Mouse (Mus musculus): Measurements from ENCODE around the gene 1810037I17Rik.

1810037I17Rik gene

DNA sequence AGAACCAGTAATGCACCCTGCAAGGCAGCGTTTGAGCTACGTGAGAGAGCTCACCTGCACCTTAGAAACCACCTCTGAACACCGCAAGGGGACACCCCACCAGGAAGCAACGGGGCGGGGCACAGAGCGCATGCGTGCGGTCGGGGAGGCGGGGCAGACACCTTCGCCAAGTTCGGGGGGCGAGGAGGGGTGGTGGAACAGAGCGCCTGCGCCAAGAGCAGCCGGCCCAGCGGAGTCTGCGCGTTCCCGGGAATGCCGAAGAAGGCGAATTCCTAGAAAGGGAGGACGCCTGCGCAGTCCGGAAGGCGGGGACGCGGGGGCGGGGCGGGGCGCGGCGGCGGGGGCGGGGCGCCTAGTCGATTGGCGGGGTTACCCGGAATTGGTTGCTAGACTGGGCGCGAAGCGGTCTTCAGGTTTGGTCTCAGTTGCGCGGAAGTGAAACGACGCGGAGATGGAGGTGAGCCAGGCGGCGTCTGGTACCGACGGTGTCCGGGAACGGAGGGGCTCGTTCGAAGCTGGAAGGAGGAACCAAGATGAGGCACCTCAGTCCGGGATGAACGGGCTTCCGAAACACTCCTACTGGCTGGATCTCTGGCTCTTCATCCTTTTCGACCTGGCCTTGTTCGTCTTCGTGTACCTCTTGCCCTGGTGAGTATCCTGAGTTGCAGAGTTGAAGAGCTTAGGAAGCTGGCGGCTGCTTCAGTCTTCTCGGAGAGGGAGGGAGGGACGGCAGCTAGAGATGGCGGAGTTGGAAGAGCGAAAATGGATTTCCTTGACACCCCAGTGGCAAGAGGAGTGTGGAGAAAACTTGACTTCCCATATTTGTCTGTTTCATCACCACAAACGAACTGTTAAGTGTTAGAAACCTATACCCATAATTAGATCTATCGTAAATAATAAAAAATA is at the start of gene 1810037I17Rik:
TSS of gene 1810037I17Rik (plus strand) at position 195 of the 906 bp plus-strand sequence.
- DNase-seq (ENCODE audit: low read depth, low spot score) = peak; percentile 96

DNA sequence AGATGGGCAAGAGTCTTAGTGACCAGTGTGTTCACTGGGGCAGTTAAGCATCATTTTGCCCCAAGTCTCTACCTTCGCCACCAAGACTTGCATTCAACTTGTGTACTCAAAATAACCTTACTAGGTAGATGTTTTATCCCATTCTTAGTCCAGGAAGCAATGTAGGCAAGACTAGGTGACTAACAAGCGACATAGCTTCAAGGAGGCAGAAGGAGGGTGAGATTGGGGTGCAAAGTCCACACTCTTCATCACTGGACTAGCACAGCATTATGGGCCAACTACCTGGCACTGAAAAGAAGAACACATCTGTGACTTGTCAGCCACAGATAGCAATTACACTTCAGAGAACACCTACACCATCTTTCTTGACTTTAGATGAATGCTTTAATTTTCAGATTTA is 47.1 kb upstream of the 1810037I17Rik start:
- DNase-seq (ENCODE audit: low read depth, low spot score) = no peak

DNA sequence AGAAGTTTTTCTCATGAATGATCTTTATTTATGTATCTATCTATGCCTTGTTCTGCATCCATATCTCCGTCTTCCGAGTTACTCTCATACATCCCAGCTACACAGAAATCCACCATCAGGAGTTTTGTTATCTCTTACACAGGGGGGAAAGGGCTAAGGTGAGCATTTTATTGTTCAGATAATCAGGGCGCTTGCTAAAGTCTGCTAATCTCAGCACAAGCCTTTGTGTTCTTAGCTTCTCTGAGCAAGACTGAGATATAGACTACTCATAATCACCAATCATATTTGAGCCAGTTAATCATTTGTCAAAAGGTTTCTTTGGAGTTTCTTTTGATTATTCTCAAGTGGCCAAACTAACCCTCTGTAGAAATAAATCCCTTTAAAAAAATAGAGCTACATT is 46.5 kb upstream of the 1810037I17Rik start:
- DNase-seq (ENCODE audit: low read depth, low spot score) = no peak

DNA sequence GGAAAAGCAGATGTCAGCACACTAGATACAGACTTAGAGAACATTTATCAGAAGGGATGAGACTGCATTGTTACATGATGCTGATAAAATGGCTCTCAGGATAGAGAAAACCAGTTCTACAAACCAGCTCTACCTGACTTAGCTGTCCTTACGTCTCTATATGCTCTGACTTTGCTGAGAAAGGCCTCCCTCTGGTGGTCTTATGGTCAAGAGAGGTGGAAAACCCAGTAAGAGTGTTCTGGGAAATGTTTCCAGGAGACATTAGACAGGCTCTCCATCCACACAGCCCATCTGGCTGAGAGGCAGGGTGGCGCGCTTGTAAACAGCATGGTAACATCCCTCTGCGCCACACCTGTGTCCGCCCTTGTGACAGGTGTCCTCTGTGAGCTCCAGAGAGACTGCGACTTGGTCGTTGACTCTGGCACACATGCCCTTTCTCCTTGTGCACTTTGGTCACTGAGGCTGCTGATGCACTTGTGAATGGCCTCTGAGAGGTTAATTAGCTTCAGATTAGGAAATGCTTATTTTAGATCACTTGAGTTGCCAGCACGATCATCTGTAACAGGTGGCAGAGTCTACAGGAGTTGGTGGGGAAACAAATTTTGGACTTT is 45.2 kb upstream of the 1810037I17Rik start:
- peak; percentile 41 for DNase-seq (ENCODE audit: low read depth, low spot score)

DNA sequence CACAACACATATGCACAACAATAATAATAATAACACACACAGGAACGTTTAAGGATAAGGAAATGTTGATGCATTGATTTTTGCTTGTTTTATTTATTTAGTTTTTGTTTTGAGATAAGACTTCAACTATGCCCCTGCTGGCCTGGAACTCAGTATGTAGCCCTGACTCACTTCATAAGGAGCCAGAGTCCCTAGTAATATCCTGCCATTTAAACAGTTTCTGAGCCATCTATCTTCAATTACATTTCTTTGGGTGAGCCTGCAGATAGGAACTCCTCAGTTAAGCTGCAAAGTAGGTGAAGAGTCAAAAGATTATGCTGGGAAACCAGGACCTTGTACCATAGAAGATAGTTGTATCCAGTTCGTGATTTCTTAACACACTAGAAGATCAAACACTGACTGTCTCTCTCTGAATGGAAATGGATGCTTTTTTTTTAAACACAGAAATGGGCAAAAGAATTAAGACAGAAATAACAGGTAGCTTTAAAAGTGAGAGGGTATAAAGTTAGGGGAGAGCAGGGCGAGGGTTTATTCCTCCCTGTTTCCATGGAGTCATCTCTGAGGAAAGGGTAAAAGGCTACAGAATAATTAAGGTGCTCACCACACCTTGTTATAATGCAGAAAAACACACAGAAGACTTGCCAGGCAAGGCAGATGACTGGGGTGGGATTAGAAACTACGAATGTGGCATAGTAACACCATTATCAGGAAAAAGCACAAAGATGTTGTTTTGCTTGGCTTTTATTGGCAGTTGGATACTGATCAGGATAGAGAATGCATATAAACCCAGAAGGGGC is 36.3 kb upstream of the 1810037I17Rik start:
- DNase-seq (ENCODE audit: low read depth, low spot score) = no peak

DNA sequence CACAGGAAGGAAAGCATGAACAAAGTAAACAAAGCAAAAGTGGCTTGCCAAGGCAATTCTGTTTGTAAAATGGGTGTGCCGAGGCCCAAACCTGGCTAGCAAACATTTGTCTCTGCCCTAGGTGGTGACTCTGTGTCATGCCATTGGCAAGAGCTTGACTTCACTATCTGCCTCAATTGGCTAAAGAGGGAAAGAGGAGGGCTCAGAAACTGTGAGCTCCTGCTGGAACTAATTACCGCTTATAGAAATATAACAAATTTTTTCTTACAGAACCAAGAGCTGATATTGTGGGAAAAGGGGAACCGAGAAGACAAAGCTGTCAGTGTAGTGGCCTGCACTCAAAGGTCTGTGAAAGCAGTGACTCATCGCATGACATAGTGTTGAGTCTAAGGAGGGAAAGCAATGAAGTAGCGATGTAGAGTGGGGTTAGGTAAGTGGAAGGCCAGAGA is 35.6 kb upstream of the 1810037I17Rik start:
- no peak for DNase-seq (ENCODE audit: low read depth, low spot score)

DNA sequence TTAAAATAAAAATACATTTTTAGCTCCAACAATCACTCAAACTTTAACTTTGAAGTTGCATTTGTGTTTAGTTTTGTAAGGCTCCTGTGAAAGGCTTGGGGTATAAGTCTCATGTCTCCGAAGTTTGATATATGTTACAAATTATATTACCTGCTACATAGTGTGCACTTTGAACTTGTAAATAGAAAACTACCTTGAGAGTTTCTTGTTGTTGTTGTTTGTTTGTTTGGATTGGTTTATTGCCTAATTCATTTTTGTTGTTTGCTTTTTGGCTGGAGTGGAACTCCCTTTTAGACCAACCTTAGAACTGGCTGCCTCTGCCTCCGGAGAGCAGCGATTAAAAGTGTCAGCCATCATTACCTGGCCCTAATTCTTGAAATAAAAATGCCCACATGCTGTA is 29.2 kb upstream of the 1810037I17Rik start, which contains the start of gene Fabp2:
TSS of gene Fabp2 (plus strand) at position 301 of the 400 bp plus-strand sequence.
- no peak for DNase-seq (ENCODE audit: low read depth, low spot score)

DNA sequence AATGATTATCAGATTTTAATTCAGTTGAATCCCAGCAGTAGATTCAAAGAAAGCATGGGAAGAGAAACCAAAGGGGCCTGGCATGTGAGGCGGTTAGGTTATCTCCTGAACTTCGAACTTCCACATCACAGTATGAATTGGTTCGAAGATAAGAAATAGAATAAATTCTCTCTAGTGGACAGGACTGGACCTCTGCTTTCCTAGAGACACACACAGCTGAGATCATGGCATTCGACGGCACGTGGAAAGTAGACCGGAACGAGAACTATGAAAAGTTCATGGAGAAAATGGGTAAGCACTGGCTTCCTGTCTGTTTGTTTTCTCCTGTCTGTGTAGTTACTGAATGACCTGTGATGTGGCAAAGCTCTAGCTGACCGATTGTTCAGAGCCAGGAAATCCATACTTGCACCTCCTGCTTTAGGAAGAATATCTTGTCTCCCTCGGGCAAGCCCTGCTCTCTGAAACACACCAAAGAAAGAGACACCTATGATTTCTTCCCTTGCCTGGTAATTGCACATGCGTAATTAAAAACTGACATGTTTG is 28.7 kb upstream of the 1810037I17Rik start:
- DNase-seq (ENCODE audit: low read depth, low spot score) = no peak

DNA sequence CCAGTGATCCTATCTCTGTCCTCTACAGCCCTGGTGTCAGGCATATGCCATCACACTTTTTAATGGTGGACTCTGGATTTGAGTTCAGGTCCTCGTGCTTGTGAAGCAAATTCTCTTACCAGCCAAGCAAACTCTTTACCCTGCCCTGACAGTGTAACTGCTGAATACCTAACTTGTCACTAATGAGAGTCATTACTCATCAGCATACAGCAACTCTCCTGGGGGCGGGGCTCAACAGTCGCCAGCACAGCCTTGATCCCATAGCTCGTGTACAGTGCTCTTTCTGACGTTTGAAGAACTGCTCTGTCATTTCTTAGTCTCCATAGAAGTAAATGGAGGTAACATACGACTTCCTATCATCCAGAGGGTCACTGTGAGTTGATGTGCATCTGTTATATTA is 25.7 kb upstream of the 1810037I17Rik start:
- no peak for DNase-seq (ENCODE audit: low read depth, low spot score)

DNA sequence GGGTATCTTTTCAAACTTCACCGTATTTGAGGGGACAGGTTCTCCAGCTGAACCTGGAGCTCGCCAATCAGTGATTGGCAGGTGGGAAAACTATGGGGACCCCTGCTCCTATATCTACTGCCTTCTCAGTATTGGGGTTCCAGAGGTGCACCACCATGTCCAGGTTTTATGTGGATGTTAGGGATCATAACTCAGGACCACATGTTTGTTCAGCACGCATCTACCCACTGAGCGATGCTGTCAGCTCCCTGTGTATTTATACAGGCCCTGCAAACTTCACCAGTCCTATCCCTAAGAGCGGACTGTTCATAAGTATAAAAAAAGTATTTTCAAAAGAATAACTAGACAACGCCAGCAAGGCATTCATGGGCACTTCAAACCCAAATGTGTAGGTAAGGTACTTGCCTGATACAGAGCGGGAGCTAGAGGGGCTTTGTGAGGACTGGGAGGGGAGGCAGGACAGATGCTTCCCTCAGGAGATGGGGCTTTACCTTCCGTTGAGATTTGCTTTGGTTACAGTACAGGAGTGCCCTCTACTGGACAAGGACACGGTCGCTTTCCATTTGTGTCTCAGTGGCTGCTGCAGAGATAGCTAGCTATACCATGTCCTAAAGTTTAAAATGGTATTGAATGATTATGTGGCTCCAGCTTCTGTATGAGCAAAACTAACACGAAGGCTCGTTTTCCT is 20.1 kb upstream of the 1810037I17Rik start:
- peak; percentile 64 for DNase-seq (ENCODE audit: low read depth, low spot score)

DNA sequence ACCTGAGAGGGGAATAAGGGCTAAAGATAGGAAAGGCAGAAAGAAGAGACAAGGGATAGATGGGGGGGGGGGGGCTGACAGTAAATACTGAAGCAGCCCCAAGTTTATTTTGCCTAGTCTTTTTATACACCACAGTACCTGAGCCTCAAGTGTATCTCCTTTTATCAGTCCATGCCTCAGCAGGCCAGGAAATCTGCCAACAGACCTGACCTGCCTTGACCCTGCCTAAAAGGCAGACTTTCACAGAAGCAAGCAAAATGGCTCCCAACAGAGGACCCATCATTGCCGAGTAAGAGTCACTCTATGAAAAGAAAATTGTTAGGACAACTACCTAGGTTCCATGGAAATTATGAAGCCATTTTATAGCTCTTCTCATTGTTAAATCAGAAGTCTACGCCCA is 16.2 kb upstream of the 1810037I17Rik start:
- no peak for DNase-seq (ENCODE audit: low read depth, low spot score)

DNA sequence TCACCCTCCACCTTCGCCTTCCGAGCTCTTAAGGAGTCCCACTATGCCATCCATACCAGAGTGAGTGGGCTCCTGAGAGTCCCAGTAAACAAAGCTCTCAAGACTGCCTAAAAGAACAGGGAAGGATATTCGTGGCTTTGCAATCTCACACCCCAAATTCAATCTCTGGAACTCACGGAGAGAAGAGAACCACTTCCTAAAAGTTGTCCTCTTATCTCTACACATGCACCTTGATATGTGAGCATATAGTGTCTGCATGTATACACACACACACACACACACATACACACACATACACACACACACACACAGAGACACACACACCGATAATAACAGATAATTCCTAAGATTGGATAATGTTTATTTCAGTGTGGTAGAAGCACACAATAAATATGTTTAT is 8.5 kb upstream of the 1810037I17Rik start:
- no peak for DNase-seq (ENCODE audit: low read depth, low spot score)

DNA sequence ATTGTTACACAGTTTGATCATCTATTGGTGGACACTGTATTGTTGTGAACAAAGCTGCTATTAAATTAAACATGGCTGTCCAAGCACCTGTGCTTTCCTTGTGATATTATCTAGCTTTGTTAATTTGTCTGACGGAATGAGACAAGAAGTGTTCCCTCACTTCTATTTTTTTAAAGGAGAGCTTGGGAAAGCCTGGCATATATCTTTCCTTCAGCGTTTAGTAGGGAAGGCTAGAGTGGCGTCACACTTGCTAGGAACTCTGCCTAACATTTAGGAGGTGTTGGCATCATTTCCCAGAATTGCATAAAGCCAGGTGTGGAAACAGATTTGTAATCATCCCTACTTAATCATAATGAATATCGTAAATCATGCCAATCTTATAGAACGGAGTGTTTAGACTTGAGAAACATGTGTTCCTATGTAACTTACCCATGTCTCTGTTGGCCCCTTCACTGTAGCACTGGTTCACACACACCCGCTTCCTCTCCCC is 7.8 kb upstream of the 1810037I17Rik start:
- no peak for DNase-seq (ENCODE audit: low read depth, low spot score)

DNA sequence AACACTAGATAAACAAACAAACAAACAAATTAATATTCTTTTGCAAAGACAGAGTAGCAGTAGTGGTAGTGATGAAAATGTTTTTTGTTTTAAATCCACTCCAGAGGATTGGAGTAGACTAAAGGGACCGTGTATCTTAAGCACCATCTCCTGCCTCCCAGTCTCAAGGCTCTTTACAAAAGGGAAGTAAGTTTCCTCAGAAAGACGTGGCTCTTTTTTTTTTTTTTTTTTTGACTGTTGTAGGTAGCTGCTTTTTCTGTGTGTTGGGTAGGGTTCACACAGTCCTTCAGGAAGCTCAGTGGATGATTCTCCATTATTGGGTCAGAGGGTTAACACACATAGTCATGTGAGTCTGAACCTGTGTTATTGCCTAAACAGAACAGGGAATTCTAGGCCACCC is 5.3 kb upstream of the 1810037I17Rik start:
- no peak for DNase-seq (ENCODE audit: low read depth, low spot score)

DNA sequence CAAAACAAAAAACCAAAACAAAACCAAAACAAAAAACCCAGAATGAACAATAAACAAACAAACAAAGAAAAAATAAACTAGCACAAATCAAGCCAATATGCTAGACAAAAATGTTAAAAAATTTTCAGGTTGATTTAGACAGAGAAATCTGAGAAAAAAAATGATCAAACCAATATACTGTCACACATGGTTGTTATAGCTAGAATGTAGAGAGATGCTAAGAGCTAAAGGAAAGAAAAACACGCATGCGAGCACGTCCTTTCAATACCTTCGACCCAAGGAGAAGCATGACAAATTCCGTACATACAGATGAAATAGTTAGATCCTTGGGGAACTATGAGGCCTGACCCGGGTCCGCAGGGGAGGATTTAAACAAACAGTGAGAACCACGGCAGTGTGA is 4.7 kb upstream of the 1810037I17Rik start, which contains the start of gene Gm10959:
TSS of gene Gm10959 (minus strand) at position 101 of the 400 bp plus-strand sequence.
- DNase-seq (ENCODE audit: low read depth, low spot score) = no peak

DNA sequence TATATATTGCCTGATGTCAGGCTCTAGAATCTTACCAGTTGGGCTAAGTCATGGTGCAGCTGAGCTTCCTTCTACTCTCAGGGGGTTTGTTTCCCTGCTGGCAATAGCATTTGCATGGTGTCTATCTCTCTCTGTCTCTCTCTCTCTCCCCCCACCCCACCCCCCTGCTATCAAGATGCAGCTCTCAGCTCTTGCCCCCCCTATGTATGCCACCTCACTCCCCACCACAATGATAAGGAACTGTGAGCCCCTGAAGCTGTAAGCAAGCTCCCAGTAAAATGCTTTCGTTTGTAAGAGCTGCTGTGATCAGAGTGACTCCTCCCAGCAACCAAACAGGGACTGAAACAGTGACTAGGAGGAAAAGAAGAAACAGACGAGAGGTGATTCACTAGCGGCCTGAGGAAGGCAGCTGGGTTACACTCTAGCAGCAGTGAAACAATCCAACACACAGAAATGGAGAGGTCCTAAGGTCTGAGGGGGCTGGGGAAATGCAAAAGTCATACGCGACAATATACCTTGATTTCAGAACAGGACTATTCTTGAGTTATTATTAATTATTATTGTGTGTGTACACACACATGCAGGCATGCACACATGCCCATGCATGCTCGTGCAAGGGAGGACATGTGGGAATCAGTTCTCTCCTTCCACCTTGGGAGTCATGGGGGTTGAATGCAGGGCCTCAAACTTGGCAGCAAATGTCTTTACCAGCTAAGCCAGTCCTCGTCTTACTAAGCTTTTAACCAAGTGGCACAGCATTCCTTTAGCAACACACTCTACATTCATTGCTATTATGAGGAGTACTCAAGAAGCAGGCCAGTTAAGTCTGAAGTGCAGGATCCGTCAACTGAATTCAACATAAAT is 3.2 kb upstream of the 1810037I17Rik start:
- DNase-seq (ENCODE audit: low read depth, low spot score) = no peak

DNA sequence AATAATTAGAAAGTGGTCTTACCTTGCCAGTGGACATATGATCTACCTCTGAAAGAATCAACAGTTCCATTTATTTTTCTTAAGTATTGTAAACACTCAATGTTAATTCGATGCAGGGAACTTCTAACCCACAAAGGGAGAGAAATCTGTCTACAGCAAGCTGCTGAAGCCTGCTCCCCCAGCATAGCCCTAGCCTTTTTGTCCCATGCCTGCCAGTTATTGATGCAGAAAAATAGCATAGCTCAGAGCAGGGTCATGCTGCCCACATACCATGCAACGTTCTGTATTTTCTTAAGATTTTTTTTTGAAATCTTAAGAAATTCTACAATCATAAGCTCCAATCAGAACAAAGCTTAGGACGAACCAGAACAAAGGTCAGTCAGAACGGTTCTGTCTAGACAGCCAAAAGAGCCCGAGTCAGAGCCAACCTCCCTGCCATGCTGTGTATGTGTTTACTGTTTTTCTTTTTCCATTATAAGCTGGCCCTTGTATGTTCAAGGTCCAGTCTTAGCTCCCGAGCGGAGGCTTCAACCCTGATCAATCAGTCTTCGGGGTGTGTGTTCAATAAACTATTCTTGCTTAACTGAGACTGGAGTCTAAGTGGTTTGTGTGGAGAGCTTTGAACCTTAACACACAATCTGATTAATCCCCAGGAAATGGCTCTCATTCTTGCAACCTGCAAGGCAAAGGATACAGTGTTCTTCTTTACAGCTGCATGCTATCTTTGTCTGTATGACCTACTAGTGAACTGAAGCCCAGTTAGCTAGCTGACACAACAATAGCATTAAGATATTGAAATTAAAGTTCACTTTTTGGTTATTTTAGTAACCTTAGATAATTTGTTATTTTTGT is 2.1 kb upstream of the 1810037I17Rik start:
- no peak for DNase-seq (ENCODE audit: low read depth, low spot score)

DNA sequence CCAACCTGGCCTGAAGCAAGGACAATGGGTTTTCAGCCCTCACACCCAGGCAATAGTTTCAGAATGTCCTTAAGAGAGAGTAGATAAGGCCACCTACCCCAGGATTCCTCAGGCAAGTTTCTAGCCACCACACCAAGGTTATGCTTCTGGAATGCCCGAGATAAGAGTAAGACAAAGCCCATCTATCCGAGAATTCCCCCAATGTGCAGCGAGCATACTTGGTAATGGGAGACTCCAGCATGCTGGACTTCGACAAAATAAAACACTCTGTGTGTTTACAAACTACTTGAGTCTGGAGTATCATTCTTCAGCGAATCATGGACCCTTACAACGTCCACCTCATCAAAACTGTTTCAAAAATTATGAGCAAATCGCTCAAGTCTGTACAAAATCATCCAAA is 856 bp upstream of the 1810037I17Rik start:
- no peak for DNase-seq (ENCODE audit: low read depth, low spot score)

DNA sequence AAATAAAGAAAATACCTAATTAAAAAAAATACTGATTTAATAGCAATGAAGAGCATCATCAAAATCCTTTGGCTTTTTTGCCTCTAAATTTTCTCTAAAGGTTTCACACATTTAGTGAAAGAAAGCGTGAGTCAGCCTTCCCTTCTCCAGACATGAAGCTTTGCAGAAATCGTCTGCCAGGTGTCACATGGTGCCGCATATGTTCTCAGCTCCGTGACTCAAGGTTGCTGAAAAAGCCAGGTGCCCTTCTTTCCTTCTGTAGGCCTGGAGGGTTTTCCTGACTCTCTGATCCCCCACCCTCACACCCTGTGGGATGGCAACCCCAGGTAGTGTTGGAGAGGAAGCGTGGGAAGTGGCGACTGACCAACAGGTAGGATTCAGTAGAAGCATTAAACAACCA is 5.7 kb downstream of the 1810037I17Rik start:
- DNase-seq (ENCODE audit: low read depth, low spot score) = no peak
